Mouse (Mus musculus) gastrocnemius, postnatal 14 days (tissue): Measurements from ENCODE around the gene Ralgapa2. TPM values are rescaled to one million over a fixed set of nuclear protein-coding genes. Genes with fewer than 3 reads are reported as not detected.

Experiments
- DNase-seq: peaks from one replicate; pipeline ENCODE4 v3.0.0; 2021; ENCODE audit warnings: mixed read lengths
- intact Hi-C: fragments of 180-260 bp; cut with DNase I; formaldehyde crosslinking; loops from one replicate; pipeline ENCODE4 v1.15.1; 2025; ENCODE audit warnings: low total_unique reads
- total RNA-seq, 2 experiments: library from RNA; stranded (reverse); gene quantifications; 2 replicates each; pipeline ENCODE4 v1.2.3; 2021

Ralgapa2 gene
- total RNA-seq, 2 experiments from 2014 or later = 2.9 to 5.0 TPM

DNA sequence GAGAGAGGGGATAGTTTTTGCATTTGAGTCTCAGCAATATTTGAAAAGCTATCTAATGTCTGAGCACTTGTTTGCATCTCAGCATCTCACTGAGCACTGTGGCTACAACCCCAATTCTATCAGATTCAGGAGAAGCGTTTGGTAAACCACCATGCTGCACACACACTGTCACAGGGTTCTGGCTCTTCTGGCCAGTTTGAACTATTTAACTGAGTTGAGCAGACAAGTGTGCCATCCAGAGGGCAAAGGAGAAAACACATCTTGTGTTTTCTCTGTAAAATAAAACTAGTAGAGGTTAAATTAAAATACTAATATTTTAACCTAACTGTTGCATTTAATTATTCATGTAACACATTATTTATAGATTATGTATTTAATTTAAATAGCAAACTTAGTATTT lies 127.6 kb downstream of the Ralgapa2 start:
- intact Hi-C loops = no loop called here

DNA sequence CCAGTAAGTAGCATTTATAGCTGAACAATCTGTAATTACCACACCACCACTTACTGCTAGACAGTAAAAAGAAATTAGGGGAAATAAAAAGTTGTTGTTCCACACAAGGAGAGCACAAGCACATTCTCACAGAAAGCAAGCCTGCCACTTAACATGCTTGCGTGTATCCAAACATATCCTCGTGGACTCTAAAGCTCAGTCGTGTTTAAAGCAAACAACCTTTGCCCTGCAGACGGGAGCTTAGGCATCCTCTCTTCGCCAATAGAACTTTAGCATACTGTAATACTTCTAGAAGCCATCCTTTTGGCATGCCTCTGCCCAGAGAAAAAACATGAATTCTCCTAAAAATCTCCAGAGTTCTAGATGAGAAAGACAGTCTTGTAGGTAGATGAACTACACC lies 135.9 kb downstream of the Ralgapa2 start:
- no peak for DNase-seq
- intact Hi-C loops = no loop called here

More for the DNA sequence above, 127.6 kb downstream of the Ralgapa2 start:
- DNase-seq = no peak

DNA sequence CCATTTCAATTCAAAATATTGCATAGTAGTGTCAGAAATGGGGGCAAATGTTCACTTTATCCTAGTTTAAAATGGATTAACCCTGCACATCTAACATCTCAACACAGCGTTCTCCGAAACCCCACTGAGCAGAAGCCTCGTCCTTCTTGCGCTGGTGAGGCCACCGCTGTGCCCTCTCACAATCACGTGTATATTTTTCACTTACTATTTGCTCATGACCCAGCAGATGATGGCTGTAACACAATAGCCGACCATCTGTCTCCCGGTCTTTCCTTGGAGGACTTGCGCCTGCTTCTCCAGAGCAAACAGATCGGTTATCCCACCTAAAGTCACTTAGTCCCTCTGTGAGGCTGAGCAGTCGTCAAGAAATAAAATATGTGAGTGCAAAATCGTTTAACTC lies 146.0 kb downstream of the Ralgapa2 start:
- no peak for DNase-seq
- intact Hi-C loops = no loop called here

DNA sequence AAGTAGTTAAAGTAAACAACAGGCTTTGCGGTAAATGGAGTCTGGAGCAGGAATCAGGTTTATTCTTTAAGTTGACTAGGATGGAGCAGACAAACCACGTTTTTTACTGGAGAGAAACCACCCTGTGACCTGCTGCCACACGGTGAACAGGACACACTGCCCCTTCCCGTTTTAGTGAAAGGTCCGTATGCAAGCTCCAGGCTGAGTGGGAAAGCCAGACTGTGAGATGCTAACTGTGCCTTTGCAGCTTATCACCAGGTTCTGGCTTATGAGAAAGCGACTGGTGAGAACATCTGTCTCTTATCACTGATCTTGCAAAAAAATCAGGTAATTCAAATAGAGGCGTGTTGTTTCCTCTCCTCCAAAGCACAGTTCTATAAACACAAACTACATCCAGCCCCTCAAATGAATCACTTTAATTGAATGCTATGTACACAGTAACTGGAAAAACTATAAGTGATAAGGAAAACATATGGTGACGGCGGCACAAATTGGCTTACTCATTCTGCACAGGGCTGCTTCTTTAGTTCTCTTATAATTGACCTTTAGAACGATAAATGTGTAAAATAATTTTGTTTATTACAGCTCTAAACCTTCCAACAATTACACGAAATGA lies 146.7 kb downstream of the Ralgapa2 start:
- intact Hi-C loops = no loop called here
- no peak for DNase-seq

DNA sequence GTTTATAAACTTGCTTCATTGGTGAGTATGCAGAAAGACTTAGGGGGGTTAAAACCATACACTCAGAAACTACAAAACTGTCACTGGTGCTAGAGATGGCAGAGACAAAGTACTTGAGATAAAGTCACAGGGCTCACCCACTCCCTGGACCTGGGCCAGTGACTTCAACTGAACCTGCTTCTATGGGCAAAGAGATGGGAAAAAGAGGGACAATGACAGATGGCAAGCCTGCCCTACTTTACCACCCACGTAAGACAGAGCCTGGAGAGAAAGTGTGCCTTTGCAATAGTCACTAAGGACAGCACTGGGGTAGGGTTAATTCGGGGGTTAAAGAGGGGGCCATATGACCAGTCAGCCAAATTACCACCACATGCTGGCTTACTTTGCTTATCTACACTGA lies 148.7 kb downstream of the Ralgapa2 start:
- no peak for DNase-seq
- intact Hi-C loops = no loop called here

DNA sequence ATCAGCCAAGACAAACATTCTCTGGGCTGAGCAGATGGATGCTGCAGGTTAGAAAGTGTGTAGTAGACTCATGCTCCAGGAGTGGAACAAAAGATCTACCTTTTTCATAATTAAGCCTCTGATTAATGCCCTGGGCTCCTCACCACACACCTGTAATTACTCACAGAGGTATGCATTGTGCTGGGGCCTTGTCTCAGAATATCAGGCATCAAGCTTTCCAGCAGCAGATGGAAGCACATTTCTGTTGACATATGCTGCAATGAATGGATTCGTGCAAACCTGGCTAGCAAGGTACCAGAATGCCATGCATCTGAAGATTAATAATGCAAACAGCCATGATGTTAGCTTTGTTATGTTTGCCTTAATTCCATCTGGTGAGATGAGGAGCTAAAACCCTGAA lies 149.2 kb downstream of the Ralgapa2 start:
- no peak for DNase-seq
- intact Hi-C loops = no loop called here

DNA sequence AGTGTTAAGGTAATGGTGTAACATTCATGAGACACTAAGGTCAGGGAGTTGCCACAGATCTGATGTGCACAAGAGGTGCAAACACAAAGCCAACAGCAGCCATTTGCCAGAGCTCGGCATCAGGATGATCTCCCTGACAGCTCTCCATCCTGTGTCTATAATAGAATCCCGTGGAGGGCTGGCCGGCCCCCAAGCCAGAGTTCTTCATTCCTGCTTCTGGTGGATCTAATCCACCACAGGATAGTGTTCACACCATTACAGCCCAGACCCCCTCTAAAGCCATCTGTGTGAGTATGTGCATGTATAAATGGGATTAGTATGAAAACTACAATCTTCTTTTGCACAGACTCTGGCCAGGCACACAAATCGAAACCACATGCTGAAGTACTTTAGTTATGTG lies 150.2 kb downstream of the Ralgapa2 start:
- intact Hi-C loops = no loop called here
- no peak for DNase-seq

DNA sequence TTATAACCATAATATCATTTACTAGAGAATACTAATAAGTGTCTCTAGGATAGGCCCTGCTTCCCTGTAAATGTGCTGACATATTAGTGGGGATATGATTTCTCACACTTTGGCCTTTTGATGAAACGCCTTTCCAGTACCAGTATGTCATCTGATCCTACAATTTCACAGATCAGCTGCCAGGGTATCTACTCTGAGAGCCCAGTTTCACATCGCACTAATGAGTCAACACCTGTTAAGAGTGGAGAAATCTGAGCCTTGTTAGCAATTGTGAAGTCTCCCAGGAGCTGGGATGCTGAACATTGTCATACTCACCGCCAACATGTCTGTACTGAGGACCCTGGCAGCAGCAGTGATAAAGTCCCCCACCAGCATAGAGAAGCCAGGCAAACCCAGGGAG lies 151.1 kb downstream of the Ralgapa2 start:
- DNase-seq = no peak
- intact Hi-C loops = no loop called here

DNA sequence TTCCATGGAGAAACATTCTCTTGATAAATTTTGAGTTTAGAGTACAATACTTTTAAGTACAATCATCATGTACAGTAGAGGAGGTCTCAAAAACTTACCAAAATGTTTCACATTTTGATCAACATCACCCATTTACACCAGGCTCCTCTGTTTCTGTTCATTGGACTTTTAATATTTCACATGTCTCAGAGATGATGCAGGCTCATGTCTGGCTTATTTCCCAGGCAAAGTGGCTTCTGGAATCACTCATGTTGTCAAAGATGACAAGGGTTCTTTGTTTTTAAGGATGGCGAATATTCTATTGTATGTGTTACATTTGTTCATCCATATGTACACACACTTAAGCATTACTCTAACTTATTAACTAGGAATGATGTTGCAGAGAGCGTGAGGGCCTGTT lies 152.5 kb downstream of the Ralgapa2 start:
- no peak for DNase-seq
- intact Hi-C loops = no loop called here

DNA sequence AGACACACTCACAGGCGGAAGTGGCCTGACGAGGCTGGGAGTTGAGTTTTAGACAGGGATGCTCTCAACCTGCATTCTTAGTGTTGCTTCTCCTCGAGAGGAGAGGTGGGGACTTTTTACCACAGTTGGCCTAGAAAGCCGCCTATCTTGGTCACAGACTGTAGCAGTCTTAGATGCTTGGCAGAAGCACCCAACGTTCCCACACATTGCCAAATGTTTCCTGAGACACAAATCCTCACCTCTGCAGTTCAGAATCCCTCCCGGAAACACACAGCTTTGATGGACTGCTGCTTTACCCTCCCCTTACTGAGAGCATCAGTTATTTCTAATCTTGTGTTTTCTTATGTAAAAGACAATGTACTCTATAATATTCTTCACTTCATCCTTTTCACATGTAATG lies 155.6 kb downstream of the Ralgapa2 start:
- no peak for DNase-seq
- intact Hi-C loops = no loop called here

DNA sequence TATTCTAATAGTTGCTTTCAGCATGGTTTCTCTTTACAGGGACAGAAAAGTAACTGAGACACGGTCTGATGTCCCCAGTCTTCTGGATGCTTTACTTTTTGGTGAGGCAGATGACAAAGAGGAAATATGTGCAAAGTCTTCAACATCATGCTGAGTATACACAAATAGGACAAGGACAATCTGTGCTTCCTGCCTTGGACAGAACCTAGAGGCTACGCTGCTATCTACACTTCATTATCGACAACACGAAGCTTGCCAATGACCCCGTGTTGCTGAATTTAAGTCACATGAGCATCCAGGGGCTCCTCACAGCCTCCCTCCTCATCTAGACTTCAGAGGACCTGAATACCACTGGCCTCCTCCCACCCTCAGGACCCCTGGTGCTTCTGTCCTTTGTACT lies 161.9 kb downstream of the Ralgapa2 start:
- intact Hi-C loops = no loop called here
- no peak for DNase-seq

DNA sequence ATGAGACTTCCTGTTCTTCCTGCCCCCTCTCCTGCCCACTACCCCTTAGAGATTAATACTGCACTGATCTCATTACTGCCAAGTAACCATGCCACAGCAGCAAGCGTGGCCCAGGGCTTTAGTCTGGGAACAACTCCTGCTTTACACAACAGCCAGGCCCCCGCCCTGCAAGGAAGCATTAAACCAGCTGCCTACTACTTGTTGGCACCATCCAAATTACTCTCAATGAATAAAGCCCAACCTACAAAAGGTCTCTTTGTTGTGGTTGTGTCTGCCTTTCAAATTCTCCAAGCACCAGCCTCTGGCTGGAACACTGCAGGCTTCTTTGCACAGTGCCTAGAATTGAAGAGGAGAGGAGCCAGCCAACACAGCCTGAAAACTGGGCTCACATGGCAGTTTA lies 164.2 kb downstream of the Ralgapa2 start:
- DNase-seq = no peak

DNA sequence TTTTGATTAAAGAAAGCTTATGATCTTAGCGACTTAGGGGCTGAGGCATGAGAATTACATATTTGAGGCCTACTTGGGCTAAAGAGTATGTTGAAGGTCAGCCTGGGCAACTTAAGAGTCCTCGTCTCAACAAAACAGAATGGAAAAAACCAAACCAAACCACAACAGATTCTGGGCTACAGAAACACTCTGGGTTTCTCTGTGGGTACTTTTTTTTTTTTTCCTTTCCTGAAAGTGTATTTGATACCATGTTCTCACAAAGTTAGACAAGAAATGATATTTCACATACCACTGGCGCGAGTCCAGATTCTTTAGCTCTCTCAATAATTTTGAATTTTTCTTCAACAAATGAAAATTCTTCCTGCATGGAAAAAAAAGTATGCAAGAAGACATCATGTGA lies 172.1 kb downstream of the Ralgapa2 start:
- DNase-seq = no peak
- intact Hi-C loops = no loop called here

More for the DNA sequence above, 164.2 kb downstream of the Ralgapa2 start:
- intact Hi-C loops = no loop called here

DNA sequence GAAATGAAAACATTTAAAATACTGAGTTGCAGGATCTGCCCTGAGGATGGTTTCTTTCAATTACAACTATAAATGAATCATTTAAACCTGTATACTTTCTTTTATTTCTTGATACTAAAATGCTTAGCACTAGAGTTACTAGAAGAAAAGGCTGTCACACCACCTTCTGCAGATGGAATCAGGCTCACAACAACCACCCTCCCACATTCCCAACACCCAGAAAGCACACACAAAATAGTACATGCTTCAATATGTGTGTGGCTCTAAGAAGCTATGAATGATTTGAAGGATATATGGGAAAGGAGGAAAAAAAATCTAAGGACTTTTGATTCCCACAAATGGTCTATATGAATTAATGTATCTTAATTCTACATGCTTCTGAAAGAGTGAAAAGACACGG lies 174.6 kb downstream of the Ralgapa2 start:
- intact Hi-C loops = no loop called here
- DNase-seq = no peak

DNA sequence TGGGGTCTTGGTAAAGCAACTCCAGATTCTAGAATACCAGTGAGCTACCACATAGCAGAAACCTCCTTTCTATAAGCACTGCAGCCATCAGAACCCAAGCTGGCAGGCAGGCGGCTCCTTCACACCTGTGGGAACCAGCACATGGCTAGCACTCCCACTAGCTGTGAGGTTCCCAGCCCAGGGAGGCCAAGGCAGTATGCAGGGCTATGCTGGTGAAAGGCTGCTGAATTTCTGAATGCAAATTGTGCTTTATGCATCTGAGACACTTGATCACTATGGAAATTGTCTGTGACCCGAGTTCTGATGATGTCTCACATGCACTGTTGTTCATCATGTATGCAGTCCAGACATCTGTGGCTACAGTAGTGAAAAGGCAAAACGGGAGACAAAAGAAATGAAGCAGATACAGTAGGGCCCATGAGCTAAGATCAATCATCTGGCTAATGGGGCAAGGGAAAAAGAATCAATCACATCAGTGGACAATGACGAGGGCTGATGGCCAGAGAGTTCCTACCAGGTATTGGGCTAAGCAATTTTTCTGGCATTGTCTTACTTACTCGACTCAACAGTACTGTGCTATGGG lies 180.2 kb downstream of the Ralgapa2 start:
- DNase-seq = no peak
- intact Hi-C loops = no loop called here

DNA sequence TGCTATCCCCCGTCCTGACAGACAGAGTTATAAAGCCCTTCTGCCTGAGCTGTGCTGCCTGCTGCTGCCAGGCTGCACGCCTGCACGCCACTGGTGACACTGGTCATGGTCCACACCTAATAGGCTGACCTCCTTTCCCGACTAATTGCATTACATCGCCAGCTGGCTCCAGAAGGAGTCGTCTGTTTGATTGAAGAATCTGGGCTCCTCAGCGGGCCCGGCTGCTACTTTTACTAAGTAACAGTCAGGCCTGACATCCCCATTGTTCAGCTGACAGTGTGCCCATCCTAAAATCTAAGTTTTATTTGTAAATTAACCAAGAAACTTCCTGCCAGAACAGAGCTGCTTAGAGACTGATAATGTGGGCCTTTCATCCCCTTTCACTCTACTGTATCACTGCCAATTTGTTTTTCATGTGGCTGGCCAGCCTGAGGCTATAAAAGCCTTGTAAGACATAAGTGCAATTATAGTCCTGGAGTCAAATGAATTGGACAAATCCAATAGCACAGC lies 181.3 kb downstream of the Ralgapa2 start:
- peak; percentile 18 for DNase-seq
- intact Hi-C loops = no loop called here

DNA sequence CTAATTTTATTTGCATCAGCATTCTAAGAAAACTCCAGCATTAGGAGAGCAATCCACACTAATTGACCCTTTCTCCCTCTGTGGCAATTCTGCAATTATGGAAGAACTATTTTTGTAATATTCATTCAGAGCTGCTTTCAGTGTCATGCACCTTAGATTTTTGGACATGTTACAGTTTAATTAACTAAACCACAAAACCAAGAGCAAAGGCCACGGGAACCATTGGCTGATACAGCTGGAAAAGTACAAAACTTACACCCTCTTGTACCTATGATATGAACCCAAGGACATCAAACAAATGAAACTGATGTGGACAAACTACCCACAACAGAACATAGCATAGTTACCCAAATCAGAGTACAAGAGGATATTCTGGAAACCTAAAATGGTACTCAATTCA lies 182.0 kb downstream of the Ralgapa2 start:
- intact Hi-C loops = no loop called here
- DNase-seq = no peak

DNA sequence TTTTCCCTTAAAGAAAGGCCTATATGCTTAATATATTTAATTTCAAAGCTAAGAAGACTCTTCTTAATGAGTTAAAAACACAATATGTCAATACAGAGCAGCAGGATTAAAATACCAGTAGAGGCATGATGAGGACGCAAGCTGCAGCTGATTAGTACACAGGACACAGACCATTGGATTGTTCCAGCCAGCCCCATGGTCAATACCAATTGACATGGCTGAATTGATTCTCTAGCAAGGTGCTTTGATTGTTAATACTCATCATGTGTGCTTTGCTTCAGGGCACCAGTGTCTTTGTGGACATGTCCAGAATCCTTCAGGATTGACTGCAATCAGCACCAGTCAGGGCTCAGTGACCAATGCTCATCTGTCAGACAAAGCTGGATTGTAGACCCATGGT lies 185.5 kb downstream of the Ralgapa2 start:
- DNase-seq = no peak
- intact Hi-C loops = no loop called here

DNA sequence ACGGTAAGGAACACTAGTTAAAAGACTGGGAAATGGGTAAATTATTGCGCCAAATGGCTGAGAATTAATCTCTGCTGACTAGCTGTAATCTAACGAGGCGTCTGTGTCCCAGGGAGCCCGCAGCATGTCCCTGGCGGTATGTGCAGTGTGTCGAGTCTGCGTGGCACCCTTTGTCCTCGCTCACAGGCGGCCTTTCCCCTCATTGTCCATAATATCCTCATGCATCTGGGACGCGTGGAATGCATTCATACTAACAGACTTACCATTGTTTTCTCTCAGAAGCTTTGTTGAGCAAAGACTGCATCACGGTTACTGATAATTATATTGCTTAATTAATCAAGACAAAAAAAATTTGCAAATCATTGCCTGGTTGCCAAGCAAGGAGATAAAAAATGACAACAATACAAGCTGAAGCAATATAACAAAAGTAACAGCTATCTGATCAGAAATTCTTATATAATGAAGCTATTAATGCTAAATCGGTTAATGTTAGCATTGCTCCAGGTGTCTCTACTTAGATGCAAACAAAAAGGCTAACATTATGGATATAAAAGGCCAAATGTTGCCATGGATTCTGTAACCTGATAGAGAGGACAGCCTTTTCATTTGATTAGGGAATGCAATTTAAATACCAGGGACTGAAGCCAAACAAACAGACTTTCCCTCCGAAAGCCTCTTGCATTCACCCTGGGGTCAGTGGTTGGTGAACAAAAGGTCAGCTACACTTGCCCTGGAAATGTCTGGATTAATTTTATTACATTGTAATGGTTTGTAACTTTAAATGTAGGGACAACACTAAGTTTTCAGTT lies 187.0 kb downstream of the Ralgapa2 start:
- intact Hi-C loops = no loop called here
- DNase-seq = no peak

DNA sequence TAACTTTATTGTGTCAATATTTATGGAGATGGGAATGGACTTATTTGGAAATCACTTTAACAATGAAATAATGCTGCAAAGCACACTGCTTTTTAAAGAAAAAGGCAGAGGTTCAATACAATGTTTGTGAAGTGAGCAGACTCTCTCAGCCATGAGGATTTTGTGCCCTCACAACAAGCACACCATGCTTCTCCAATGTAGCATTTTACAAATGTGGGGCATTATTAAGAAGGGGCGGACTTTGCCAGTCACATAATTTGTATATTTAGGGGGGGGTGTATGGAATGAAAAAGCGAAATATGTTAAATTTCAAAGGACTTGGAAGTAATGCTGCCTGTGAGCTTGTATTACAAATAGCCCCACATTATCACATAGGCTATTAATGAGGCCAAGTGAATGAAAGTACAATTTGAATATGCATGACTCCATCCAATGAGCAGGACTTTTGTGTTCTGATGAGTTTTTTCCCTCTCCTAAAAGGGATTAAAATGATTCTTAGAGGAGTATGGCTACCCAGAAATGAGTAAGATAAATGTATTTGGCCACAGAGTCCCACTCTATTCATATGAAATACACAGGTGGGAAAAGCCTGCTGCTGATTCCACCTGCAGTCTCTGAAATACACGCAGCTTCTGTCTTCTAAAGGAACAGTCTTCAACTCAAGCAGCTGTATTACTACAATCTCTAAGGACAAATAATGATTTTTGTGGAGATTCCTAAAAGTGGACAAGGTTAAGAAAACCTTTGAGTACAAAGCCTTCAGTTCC lies 187.8 kb downstream of the Ralgapa2 start:
- DNase-seq = no peak
- intact Hi-C loops = no loop called here
